Mouse (Mus musculus) liver, embryonic 14.5 days (tissue): Measurements from ENCODE around the gene Slc35a3.

Source experiments
- CTCF ChIP-seq: IDR thresholded peaks from 2 replicates; pipeline ENCODE4 v1.5.1; 2016; ENCODE audit warnings: antibody characterized with exemption, low read depth, control low read depth
- EP300 ChIP-seq: IDR thresholded peaks from 2 replicates; pipeline ENCODE4 v1.6.1; 2016; ENCODE audit warnings: antibody characterized with exemption, low read depth

DNA sequence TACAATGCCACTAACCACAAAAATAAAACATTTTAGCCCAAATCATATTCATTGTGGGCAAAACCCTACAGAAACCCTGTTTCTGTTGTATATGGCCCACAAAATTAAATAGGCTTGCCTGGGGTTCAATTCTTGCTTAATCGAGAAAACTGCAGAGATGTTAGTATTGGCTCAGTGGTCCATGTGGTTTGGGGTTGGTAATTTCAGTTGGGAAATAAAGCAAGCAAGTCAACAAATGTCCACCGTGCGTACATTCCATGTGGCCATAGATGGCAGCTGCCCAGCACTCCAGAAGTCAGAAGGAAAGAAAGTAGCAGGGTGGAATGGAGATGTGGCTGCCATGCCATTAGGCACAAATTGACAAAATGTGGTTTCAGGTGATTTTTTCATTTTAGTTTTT, 79.7 kb downstream of the Slc35a3 start:
- TF ChIP-seq CTCF (no peak), EP300 (no peak)
